Mouse (Mus musculus) cerebellum, adult 11-12 months (tissue): ENCODE data around the gene Rexo1.
"Not testable (repeated sequence)": the region's sequence is repeated elsewhere in the genome, so short reads cannot be mapped to it uniquely, and the experiment has no call there.

ENCODE experiments used
- DNase-seq: peaks from one replicate; pipeline ENCODE4 v3.0.0; 2022

Rexo1 gene

DNA sequence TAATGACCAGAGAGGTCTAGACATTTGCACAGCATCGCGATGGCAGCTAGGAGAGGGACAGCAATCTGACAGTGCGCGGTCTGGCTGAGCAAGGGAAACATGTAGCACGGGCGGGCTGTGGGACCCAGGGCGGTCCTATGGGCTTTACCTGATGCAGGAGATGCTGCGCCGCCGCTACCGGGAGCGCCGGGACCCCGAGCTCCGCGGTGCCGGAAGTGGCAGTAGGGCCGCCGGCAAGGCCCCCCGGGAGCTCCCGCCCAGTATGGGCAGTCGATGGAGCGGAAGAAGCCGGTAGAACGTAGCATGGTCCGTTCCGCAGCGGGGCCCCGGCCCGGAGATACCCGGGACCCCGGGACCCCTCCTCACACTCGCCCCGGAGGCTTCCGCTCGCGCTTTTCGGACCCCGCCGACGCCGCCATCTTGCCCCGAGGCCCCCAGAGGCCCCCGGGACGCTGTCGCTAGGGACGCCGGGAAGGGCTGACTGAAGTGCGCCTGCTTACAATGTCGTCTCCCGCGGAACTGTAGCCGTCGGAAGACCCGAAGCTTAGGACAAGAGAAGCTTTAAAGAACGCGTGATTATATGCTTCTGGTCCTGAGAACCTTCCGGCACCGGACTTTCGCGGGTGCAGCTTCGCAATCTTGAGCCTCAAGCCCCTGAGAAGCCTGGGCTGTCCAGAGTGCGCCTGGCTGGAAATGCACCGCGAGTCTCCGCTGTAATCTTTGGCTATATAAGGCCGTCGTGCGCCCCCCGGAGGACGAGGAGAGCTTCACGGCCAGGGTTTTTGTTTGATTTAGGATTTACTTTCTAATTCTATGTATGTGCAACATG, at the start of gene Rexo1:
Gene Rexo1, minus strand, starts transcription at position 445 of the 829 bp plus-strand sequence.
- DNase-seq, result peak; percentile 89

DNA sequence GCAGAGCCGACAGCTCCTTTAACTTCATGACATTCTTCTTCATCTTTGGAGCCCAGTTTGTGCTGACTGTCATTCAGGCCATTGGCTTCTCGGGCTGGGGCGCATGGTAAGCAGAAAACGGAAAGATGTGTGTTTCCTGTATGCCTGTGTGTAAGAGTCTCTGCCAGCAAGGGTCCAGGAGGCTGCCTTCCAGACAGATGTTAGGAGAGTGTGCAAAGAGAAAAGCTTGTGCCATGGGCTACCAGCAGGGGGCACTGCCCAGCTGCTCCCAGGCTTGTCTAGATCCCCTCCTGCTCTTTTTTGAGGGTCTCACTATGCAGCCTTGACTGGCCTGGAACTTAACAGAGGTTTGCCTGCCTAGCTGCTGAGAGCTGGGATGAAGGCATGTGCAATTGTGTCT, 49.7 kb upstream of the Rexo1 start:
- DNase-seq, result peak; percentile 57

DNA sequence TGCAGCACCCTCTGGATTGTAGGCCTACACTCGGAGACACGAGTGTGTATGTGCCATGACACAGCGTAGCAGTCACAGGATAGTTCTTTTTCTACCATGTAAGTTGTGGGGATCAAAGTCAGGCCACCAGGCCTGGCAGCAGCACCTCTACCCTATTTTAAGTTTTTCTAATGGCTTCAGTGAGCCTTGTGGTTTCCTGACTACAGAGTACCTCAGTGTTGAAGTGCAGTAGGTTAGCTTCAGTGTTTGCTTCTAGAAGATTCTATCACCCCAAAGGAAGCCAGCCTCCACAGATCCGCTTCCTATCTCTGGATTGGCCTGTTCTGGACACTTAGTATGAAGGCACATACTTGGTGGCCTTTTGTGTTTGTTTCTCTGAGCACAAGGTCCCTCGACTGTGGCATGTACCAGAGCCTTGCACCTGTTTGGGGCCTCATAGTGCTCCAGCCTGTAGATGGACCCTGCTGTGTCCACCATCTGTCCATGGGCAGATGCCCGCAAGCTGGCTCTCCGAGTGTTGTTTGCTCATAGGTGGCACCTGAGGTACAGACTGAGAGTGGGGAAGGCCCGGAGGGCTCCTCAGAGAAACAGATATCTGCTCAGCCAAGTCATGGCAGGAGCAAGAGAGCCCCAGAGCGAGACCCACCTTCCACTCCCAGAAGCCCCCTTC, 48.9 kb upstream of the Rexo1 start:
- DNase-seq, result peak; percentile 94

DNA sequence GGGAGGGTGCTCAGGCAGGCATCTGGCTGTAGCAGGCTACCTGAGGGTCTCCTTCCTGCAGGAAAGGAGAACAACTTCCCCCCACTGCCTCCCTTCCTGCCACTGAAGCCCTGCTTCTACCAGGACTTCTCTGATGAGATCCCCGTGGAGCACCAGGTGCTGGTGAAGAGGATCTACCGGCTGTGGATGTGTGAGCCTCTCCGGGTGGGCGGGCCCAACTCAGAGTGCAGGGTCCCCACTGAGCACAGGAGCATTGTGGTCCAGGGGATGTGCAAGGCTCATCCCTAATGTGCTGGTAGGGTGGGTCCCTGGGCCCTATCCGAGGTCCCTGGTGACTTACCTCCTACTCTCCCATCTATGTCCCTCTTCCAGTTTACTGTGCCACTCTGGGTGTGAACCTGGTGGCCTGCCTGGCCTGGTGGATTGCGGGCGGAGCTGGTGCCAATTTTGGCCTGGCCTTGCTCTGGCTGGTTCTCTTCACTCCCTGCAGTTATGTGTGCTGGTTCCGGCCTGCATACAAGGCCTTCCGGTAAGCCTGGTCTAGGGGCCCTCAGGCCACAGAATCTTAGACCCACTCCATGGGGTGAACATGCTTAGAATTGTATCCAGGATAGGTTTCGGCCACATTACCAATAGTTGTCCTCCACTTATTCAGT, 48.0 kb upstream of the Rexo1 start:
- peak; percentile 55 for DNase-seq

DNA sequence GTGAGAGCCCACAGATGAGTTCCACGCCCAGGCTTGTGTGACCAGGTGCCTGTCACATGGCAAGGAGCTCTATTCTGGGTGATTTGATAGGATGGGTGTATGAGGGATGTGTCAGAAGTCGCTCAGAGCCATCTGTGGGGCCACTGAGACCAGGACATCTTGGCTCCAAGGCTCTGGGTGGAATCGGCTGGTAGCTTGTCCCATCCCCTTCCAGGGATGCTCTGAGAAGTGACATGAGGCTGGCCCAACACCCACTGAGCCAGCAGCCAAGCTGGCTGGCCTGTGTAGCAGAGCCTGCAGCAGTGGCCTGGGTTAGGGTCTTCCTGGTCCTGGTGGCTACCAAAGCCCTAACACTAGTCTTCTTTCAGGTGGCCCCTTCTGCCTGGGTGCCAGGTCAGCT, 47.1 kb upstream of the Rexo1 start:
- DNase-seq, result peak; percentile 40

DNA sequence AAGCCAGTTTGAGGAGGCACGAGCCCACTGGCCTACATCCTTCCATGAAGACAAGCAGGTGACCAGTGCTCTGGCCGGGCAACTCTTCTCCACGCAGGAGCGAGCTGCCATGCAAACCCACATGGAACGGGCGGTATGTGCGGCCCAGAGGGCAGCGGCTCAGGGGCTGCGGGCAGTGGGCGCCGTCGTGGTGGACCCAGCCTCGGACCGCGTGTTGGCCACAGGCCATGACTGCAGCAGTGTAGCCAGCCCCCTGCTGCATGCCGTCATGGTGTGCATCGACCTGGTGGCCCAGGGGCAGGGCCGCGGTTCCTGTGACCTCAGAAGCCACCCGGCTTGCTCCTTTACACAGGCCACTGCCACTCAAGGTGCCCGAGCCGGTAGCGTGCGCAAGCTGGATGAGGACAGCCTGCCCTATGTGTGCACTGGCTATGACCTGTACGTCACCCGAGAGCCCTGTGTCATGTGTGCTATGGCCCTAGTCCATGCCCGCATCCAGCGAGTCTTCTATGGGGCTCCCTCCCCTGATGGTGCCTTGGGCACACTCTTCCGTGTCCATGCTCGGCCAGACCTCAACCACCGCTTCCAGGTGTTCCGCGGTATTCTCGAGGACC, 45.5 kb upstream of the Rexo1 start:
- DNase-seq, result peak; percentile 71

DNA sequence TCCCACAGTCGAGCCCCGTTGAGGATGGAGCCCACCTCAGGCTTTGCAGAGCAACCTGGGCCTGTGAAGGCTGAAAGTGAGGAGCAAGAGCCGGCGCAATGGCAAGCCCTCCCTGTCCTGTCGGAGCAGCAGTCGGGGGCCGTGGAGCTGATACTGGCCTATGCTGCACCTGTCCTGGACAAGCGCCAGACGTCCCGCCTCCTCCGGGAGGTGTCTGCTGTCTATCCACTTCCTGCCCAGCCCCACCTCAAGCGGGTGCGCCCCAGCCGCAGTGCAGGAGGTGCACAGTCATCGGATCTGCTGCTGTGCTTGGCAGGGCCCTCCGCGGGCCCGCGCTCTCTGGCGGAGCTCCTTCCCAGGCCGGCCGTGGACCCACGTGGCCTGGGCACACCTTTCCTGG, 44.9 kb upstream of the Rexo1 start:
- no peak for DNase-seq

DNA sequence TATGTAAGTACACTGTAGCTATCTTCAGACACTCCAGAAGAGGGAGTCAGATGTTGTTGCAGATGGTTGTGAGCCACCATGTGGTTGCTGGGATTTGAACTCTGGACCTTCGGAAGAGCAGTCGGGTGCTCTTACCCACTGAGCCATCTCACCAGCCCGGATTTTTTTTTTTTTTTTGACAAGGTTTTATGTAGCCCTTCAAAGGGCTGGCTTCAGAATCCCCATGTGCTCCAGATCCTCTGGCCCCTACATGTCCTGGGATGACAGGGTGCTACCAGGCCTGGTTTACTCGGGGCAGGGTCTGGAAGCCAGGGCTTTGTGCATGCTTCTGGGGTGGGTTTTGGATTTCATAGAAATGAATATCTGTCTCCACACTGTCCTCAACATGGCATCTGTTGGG, 44.4 kb upstream of the Rexo1 start, which contains the start of gene Gm49322:
Gene Gm49322, plus strand, starts transcription at position 301 of the 400 bp plus-strand sequence.
- not testable (repeated sequence) for DNase-seq

DNA sequence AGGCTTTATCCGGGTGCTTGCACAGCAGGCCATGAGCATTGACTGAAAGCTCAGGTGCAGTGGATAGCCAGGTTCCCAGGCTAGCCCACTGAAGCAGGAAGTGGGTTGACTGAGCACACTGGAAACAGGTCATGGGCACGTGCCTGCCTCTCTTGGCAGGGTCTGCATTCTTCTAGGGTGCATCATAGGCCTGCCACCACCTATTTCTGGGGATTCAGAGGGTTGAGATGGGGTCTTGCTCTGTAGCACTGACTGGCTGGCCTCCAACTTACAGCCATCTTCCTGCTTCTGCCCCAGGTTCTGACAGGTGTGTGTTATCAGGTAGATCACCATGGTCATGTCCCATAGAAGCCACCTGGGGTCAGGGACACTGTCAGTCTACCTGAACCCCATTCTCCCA, 43.6 kb upstream of the Rexo1 start:
- DNase-seq, result peak; percentile 60

DNA sequence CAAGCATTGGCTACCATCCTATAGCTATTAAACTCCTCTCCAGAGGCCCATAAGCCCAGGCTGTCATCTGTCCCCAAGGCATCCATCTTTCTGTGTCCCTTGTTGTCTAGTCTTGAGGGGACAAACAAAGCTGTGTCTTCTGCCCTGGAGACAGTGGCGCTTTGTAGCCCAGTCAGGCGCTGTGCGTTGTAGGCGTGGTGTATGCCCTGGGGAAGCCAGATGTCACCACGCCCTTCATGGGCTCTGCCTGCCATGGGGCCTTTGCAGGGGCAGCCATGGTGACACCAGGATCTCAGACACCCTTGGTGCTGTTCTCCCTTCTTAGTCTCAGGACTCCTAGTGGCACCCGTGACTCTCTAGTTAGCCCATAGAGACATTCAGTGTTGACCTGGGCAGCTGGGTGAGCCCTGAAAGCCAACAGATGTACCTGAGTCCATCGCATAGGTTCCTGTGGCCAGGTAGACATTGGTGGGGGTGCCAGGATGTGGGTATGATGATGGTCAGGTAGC, 42.7 kb upstream of the Rexo1 start:
- DNase-seq, result peak; percentile 60

DNA sequence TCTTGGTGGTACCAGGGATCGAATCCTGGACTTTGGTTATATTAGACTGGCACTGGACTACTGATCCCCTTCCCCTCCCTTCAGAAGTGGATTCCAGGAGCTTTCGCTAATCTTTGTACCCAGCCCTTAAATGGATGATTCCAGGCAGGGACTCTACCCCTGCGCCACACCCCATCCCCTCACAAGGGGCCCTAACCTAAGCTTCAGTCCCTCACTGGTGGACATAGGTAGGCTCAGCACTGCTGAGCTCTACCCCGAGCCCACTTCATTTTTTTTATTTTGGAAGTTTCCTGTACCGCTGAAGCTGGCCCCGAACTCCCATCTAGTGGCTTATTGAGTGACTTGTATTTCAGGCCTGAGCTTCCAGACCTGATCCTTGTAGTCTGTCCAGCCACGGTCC, 42.0 kb upstream of the Rexo1 start:
- peak; percentile 39 for DNase-seq

DNA sequence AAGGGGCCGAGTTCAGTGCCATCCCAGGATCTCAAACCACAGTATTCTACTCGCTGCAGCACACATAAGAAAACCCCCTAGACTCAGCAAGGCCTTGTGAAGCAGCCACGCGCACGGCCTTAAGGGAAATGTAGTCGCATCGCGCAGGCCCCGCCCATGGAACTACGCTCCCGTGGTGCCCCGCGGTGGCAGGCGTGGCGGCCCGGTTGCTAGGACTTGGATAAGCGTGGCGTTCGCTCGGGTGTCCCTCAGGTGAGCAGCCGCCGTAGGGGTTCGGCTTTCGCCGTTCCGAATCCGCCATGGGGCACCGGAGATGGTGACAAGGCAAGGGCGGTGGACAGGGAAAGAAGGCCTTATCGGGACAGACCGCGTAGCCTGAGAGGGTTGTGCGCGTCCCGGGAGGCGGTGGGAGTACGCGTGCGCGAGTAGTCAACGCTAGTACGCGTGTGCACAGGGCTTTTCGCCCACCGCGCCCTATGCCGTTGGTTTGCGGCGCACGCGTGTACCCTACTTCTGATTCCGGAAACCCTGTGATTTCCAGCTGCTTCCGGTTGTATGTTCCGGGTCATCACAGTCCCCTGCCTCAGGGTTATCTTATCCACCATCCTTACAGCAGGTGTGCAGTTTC, 41.5 kb upstream of the Rexo1 start, which contains the start of the genes Scamp4 and Adat3:
Gene Scamp4, plus strand, starts transcription at position 175 of the 628 bp plus-strand sequence.
Gene Adat3, plus strand, starts transcription at position 183 of the 628 bp plus-strand sequence.
- peak; percentile 92 for DNase-seq

DNA sequence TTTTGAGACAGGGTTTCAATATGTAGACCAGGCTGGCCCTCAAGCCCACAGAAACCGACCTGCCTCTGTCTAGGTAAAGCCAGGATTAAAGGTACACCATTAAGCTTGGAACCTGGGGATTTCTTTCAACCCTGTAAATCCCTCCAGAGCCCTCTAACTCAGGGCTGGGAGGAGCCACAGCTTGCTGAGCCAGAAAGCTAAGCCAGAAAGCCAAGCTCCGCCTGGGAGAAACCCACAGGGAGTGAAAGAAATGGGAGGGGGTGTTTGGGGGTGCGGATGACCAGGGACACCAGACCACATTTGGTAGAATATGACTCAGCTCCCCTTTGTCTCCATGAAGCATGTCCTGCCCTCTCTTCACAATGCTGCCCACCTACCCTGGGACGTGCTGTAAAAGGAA, 35.0 kb upstream of the Rexo1 start:
- DNase-seq, result no peak

DNA sequence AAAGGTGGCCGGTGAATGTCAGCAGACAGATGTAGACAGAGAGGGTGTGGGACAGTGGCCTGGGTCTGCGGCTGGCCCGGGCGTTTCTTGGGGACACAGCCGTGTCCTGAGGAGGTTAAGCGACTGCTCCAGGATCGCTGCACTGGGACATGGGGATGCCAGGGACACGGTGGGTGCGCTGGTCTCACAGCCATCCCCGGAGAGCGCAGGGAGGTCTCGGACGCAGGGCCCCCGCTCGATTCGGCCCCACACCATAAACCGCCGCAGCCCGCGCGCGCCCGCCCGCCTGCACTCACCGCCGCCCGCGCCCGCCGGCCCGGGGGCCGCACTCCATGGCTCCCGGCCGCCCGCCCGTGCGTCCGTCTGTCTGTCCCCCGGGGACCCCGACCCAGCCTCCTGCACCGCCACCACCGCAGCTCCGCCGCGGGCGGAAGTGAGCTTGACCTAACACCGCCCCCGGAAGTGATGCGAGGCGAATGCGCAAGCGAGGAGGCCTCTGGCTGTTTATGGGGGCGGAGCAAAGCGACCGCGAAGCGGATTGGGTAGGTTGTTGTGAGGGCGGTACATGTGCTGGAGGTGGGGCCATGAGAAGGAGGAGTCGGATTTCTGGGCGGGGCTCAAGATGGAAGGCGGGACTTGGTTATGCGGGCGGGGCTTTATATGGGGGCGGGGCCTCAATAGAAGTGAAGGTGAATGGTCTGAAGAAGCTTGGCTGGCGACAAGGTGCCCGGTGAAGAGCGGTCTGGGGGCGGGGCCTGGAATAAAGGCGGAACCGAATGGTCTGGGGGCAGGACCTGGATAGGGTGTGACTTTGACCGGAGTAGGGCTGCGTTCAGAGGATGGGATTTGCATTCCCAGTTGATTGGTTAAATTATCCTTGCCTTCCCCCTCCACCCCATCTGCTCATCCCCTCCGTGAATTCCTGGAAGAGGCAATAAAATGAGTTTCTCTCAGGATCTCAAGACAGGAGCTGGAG, 28.8 kb upstream of the Rexo1 start, which contains the start of gene Abhd17a:
Gene Abhd17a, minus strand, starts transcription at position 463 of the 976 bp plus-strand sequence.
- DNase-seq, result peak; percentile 96

DNA sequence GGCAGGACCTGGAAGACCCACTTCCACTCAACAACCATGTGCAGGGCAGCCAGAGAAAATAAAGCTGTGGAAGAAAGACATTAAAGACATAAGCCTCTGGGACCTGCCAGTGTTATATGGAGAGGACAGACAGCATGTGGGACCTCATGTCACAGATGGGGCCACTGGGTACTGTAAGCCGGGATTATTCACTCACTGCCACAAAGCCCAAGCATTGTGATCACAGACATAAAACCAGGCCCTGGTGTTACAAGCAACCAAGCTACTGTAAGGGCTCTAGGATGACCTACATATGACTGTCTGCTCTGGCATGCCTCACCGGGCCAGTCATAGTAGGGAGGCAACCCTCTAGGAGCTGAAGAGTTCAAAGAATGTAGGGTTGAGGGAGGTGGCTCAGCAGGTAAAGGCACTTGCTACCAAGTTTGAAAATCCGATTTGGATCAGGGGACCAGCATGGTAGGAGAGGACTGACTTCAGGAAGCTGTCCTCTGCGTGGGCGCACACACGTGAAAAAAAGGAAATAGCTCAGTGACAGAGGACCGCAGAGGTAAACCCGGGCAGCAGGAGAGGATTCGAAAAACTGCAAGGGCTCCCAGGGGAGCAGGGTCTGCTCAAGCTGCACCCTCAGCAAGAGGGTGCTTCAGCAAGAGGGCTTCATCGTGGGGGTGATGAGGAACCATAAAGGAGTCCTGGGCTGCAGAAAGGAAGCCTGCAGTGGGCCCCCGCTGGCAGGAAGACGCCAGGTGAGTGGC, 27.9 kb upstream of the Rexo1 start:
- DNase-seq, result peak; percentile 62

DNA sequence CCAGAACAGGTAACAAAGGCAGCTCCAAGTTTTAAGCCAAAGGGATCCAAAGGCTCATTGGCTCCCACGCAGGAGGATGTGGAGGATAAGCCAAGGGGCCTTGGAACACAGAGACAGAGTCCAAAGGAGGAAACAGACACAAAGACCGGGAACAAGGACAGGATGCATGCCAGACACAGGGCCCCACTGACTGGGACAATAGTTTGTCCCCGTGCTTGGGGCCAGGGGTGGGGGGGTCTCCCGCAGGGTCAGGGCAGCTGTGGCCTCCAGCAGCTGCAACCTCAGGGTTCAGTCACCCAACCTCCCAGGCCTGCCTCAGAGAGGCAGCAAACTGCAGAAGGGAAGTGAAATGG, 25.9 kb upstream of the Rexo1 start:
- peak; percentile 32 for DNase-seq

DNA sequence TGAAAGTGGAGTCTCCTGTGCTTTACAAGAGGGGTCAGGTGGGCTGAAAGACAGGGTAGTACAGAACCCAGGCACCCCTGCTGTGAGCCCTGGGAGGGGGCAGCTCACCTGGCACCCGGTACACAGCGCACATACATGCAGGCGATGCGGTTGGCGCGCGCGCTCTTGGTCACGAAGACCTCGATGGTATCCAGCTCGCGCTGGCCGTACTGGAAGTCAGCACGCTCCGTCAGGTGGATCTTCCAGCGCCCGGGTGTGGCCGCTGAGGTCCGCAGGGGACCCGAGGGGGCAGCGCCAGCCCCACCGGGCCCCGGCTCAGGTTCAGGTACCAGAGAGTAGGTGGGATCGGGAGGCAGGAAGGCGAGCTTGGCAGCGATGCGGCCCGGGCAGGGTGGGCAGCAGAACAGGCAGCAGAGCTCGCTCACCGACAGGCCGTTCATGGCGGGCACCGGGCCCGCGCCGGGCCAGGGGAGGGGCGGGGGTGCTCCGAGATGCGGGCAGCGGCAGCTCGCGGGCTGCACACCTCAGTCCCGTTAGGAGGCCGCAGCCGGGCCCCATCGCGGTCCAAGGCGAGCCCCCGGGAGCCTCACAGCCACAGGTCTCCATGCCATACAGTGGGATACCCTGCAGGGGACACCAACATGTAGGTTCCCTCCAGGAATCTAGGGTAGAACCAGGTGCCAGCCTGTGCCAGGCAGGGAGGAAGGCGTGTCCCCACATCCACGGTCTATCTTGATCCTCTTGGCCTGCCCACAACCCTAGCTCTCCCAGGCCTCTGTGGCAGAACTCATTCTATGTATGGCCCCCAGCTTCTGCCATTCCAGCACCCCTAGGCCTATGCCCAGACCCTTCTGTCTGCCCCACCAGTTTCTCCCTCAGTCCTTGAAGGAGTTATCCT, 25.3 kb upstream of the Rexo1 start:
- DNase-seq, result peak; percentile 50

DNA sequence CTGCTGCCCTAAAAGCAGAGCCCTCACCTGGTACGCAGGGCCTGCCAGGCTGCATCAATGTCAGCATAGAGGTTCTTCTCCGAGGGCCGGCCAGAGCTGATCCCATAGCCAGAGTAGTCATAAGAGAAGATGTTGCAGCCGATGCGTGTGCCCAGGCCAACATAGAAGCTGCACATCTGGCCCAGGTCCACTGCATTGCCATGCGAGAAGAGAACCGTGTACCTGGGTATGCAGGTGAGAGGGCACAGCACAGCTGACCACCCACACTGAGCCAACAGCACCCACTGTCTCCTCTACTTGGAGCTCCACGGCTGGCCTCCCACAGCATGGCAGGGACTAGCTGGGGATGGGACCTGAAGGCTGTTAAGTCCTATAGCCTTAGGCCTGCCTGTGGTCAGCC, 24.2 kb upstream of the Rexo1 start:
- no peak for DNase-seq
